Mouse (Mus musculus) right cerebral cortex, postnatal 36 days (tissue): ENCODE measurements around the gene Prdm16.

Experiments
- DNase-seq, 2 experiments: peaks; one replicate each; pipeline ENCODE4 v3.0.0; 2022; ENCODE audit warnings: low spot score in 2 of 2, mixed read lengths in 1 of 2

The Prdm16 gene

DNA sequence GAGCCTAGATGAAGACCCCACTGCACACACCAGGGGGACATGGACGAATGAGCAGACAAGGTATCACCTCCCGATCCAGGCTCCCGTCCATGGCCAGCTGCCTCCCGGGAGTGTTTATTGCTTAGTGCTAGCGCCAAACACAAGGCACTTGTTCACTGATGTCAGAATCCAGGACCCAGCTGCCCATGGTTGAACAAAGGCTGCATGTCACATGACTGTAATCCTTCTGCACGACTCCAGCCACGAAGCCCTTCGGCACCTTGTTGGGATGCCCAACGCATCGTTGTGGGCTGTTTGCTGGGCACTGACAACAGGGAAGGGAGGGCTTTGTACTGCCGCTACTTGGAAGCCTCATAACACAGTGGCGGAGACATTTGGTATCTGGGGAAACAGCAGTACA, 300.9 kb downstream of the Prdm16 start, which contains the start of gene B230104I21Rik:
Gene B230104I21Rik (plus strand): TSS at position 367 of the 400 bp plus-strand sequence.
- peak; percentile 30 to 49 for DNase-seq

DNA sequence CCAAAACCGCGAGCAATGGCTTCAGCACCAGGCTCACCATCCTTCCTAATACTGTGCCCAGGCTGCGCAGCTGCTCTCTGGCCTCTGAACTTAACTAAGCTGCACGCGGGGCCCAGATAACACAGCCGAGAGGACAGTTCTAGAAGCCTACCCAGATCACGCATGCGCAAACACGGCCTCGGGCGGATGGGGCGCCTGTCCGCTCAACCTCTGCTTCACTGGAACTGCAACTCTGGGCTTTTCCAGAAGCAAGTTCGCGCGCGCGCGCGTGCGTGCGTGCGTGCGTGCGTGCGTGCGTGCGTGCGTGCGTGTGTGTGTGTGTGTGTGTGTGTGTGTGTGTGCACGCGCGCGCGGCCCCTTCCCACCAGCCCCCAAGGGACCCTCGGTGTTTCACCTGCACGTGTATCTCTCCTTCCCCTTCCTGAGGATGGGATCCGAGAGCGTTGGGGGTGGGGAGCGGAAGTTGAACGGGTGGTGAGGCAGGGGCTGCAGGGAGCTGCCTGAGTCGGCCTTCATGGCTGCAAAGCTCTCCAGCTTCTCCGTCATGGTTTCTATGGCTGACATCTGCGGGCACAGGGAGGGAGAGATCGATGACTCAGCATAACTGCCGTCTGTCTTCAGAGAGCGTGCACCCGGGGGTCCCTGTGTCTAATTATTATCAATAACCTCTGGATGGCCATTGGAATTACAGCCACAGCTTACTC, 301.8 kb downstream of the Prdm16 start:
- DNase-seq, result no peak

DNA sequence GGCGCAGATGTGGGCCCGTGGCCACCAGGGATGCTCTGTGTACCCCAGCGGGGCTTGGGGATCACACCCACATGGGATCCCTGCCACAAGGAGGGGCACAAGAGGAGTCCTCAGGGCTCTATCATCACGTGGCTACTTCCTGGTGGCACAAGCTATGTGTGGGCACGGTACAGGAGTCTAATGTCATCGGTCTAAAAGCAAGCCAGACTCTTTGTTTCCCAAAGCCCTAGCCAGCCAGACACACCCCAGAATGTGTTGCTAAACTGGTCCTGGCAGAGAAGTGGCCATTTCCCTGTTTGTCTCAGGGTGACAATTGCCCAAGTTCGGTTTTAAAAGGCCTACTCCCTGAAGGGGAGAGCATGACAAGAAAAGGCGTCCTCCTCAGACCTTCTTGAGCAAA, 303.4 kb downstream of the Prdm16 start:
- DNase-seq, result no peak

DNA sequence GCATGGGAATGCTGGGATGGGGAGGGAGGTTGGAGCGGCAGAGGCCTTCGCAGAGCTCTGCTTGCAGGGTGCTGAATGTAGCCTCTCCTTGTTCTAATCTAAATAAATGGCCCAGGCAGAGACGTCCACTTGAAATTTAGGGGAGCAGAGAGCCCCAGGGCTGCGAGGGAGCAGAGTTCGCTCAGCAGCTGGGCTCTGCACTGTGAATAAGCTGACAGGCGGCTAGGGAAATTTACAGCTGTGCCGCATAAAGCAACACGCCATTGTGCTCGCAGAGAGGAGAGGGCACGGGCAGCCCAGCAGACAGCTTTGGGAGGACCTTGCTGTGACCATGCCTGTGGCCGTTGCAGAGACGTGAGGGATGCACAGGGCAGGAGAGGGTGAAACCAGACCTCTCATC, 305.4 kb downstream of the Prdm16 start:
- DNase-seq, result no peak

DNA sequence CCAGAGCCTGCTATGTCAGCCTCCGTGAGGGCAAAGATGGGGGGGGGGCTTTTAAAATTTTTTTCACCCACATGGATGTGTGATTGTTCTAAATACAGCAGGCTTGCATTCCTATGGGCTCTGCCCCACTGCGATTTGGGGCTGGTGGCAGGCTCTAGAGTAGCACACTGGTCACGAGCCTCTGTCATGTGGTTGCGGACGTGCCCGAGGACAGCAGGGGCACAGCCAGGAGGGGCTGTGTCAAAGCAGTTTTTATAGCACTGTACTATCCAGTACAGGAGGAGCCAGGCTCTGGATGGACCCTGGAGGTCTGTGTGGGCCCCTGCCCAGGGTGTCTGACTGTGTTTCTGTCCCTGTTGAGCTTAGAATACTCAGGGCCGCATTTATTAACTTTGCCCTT, 306.7 kb downstream of the Prdm16 start:
- no peak for DNase-seq

DNA sequence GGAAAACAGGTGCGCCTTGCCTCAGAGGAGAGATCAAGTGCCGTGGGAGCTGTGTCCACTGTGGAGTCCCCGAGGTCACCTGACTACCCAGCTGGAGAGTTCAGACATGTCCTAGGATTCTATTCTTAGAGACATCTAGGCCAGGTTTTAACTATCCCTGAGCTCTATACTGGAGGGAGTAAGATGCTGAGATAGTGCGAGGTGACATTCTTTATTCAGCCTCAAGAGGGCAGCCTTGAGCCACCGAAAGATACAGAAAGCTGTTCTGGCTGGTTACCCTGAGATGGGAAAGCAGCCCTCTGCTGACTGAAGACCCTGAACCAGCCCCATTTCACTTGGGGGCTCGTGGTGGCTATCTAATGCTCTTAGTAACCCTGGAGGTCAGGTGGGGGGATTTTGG, 307.8 kb downstream of the Prdm16 start:
- DNase-seq, result peak; percentile 54 to 63

DNA sequence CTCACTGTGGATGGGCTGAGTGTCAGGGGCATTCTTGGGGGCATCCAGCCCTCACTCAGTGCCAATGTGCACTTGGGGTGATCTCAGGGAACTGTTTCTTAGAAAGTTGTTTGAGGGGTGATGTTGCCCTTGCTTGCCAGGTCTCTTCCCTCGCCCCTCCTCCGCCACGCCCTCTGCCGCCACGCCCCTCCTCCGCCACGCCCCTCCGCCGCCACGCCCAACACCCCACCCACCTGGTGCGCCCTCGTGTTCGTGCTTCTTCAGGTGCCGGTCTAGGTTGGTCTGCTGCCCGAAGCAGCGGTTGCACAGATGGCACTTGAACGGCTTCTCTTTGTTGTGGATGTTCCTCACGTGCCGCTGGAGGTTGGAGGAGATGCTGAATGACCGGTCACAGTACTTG, 308.2 kb downstream of the Prdm16 start:
- DNase-seq, result no peak

DNA sequence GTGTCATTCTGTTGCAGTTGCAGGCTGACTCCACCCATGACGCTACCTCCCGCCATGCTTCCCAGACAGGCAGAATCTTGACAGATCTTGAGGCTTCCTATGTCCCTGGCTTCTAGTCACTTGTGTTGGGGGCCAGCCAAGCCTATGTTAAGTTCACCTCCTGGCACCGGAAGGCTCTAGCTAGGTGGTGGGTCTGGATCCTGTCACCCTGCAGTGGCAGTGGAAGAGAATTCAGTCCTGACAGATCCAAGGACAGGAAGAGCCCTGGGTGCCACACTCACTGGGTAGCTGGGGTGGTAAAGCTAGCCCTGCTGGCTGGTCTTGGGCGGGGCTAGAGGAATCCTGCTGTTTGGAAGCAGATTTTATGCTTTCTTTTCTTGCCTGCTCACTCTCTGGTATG, 311.3 kb downstream of the Prdm16 start:
- no peak for DNase-seq

DNA sequence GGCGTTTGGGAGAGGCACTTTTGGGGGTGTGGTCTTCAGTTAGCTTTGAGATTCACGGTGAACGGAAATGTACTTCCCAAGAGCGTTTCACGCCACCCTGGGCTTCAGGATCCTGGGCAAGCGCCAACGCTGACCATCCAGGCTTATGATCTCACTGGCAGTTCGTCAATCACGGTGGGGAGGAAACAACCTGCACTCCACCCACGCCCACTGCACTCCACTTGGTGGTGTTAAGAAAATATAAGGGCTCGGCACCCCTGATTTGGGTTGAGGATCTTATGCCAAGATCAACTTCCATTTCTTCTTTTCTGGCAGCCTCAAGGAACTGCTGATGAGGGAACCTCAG, 323.1 kb downstream of the Prdm16 start:
- no peak for DNase-seq

DNA sequence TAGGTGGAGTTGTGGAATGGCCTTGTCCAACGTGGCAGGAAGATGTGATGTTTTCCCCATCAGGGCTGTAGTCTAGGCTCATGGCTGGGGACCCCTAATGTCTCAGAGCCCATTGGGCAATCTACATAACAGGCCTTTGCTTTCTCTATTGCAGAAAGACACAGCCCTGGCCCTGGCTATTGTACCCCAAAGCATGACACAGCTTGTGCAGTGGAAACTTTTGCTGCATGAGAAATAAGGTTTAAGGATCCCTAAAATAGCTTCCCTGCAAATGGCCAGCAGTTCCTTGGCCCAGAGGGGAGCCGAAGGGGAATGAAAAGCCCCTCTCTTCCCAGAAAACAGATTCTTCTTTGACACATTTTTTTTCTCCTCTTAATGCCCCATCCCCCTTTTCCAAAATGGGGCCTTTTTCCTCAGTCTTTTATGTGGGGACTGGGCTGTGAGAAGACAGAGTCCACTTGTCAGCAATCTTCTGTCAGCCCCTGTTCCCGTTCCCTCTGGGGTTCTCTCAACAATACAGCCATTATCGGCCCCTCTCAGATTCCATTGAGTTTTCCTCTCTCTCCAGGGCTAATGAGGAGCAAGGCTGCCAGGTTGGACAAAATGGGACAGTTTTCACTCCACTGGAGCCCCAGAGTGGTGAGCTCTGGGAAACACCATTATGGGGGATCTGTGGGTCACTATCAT, 323.6 kb downstream of the Prdm16 start:
- DNase-seq, result peak; percentile 31 to 49

DNA sequence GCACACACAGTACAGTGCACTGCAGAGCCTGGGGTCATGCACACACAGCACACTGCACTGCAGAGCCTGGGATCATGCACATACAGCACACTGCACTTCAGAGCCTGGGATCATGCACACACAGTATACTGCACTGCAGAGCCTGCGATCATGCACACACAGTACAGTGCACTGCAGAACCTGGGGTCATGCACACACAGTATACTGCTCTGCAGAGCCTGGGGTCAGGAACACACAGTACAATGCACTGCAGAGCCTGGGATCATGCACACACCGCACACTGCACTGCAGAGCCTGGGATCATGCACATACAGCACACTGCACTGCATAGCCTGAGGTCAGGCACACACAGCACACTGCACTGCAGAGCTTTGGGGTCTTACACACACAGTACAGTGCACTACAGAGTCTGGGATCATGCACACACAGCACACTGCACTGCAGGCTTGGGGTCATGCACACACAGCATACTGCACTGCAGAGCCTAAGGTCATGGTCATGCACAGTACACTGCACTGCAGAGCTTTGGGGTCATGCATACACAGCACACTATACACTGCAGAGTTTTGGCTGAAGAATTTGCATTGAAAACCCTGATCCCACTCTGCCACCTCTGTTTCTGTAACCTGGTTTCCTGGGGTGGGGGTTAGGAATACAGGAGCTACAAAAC, 324.4 kb downstream of the Prdm16 start:
- no peak for DNase-seq

DNA sequence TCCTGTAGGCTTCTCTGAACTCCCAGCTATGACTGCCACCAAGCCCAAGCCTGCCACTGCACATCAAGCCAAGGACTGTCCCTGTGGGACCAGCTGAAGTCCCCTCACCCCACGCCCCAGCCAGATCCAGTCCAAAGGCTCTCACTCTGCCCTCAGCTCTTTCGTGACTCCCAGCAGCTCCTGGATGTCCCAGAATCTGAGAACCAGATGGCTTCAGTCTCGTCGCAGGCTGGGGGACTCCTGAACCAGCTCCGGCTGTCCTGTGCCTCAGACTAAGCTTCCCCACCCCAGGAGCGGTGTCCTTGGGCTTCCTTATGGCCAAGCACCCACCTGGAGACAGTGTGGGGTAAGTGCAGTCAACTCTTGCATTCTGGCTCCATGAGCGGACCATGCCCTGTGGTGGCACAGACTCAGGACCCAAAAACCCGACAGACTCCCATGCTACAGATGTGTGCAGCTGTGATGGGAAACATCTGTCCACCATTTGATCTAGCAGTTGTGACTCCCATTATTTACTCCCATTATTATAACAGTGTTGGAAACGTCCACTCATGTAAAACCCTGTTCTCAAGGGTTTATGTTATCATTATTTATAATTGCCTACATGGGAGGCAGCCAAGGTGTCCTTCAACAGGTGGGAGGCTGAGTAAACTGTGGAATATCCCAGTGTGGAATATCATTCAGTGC, 326.0 kb downstream of the Prdm16 start:
- DNase-seq, result no peak

DNA sequence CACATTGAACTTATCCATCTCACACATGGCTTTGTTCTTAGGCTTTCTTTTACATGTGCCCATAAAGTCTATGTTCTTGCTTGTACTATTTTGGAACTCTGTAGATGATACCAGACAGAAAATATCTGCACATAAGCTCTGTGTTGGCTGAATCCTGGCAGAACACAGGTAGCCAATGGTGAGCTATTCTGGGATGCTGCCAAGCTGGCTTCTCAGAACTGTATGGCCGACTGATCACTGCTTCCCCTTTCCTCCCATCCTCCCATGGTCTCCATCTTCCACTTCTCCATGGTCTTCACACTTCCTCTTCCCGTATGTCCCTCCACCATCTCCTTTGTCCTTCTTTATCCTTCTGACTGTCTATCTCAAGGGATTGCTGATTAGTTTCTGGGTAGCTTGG, 327.5 kb downstream of the Prdm16 start:
- no peak for DNase-seq

DNA sequence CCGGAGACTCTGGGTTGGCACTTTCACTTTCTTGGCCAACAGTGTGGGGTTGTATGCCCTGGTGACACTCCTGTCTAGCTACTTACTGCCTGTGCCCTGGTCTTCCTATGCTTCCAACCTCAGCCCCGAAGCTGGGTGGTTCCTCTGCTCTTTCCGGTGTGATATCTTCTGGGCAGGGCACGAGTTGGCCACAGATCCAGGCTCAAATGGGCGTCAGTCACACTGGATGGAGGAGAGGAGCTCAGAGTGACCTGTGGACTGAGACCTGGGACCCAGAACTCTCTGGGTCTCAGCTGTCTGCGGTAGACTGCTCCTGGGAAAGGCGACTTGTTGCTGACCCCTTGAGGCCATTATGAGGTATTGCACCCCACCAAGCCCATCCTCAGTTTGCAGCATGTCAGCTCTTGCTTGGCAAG, 335.2 kb downstream of the Prdm16 start, which contains the start of gene Arhgef16:
Gene Arhgef16 (minus strand): TSS at position 211 of the 416 bp plus-strand sequence.
- DNase-seq, result peak; percentile 13 to 15

DNA sequence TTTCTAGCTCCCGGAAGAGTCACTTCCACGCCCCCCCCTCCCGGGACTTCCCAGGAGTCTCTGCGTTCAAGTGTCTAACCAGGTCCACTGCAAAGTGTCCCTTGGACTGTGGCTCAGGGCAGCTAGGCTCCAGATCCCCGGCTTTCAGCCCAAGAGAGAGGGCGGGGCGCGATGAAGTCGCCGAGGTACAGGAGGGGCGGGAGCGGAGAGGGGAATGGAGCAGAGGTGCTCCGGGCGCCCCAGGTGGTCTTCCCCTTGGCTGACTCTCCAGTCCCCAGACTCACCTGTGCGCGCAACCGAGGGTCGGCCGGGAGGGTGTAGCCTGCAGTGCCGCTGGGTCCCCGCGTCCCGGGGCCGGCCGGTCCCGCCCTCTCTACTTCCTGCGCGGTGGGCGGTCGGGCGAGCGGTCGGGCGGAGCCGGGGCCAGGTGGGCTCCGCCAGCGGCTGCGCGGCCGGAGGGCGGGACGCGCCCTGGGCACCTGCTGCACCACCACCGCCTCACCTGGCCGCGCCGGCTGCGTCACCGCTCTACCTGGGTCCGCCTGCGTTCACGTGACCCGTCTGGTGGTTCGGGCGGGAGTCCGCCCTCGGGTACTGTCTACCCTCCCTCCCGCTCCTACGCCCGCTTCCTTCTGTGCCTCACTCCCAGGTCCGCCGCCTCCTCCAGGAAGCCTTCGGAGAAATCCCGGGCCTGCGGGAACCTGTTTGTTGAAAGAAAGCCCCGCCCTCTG, 337.0 kb downstream of the Prdm16 start:
- DNase-seq, result no peak

DNA sequence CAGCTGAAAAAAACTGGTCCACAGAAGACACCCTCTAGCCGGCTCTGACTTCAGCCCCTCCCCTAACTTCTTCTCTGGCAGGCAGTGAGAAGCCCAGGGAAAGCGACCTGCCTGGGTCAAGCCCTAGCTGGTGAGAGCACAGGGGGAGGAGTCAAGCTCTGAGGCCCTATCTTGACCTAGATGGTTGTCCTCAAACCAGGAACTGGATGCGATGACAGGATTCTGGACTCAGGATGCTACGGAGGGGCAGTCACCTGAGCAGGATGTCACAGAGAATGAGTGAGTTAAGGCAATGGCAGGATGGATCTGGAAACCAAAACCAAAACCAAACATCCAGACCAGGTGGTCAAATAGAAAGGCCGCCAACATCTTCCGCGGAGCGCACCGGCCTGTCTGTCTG, 338.9 kb downstream of the Prdm16 start:
- no peak for DNase-seq

DNA sequence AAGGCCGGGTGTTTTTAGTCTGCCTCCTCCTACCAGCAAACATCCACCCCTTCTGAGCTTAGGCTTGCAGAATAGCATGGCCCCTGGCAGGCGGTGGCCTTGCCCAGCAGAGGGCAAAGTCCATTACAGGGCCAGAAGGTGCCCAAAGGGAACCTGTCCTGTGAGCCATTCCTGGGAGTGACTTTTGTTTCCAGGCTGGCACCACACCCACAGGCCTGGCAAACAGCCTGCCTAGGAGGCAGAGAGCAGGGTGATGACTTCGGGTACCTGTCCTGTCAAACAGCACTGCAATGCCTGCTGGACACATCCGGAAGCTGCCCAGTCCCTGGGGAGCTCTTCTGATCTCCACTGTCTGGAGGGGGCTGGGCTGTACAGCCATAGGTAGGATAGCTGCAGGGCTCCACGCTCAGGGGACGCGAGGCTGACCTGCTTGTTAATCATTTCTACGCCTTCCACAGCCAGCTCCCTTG, 342.4 kb downstream of the Prdm16 start:
- no peak for DNase-seq

DNA sequence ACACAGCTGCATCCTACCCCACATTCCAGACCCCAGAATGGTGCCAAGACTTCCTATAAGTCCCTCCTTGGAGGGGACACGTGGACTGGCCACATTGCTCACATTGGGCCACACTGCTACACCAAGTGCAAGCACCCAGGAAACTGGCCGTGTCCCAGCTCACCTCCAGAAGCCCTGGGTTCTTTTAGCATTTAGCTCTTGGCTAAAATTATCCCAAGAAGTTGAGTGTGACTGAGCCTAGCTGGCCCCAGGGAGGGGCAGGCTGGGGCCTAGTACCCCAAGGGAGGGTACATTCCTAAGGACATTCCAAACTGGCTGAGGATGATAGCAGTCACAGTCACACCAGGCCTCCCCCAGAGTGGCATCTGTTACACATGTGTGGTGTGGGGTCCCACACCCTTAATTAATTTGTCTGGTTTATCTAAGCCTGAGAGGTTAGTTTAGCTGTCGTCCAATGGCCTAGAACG, 342.9 kb downstream of the Prdm16 start:
- DNase-seq, result no peak

DNA sequence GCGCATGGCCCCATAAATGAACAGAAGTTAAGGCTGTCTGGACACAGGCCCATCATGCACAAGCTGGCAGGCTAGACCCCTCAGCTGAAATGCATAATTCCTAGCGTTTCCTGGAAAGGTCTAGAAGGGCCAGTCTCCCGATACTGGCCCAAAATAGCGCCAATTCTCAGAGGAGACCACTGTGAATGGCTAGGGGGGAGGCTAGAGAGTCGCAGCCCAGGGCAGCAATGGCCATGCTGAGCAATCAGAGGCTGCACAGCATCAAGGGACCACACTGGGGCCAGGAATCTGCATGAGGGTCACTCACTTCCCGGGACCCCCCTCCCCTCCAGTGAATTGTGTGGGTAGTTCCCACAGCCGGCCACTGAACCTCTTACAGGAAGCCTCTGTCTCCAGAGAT, 353.0 kb downstream of the Prdm16 start:
- DNase-seq, result no peak

DNA sequence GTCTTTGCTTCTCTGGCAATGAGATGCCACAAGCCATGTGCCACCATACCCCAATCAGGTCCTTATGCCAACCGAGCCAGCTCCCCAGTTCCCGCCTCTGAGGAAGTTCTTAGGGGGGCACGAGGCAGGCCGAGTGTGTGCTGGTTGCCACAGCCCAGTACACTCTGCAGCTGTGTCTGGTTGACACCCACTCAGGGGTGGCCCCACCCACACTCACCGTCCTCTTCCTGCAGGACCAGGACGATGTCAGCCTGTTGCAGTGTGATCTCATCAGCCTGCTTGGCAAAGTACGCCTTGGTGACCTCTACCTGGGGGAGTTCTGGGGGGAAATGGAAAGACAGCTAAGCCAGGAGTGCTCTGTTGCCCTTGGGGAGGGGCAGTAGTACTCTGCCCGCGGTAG, 357.2 kb downstream of the Prdm16 start:
- no peak for DNase-seq

DNA sequence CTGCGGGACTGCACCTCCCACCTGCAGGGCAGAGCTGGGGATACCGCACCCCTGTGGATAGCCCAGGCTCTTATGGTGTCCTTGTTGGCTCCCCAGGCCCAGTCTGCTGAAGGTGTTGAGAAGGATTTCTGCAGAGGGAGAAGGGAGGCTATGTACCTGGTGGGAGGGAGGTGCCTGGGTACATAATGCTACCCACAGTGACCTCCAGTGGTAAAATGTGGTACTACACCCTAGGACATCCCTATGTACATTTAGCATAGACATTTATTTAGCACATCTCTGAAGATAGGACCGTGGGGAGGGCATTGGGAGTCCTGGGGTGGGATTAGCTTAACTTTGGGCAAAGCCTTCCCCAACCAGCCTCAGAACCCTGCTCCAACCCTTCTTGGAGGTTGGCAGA, 363.7 kb downstream of the Prdm16 start:
- no peak for DNase-seq
